Mouse (Mus musculus) adrenal gland, postnatal 10 days (tissue): ENCODE measurements around the gene Mllt10. TPM values are rescaled to one million over a fixed set of nuclear protein-coding genes. Genes with fewer than 3 reads are reported as not detected.
"Not testable (repeated sequence)": the region's sequence is repeated elsewhere in the genome, so short reads cannot be mapped to it uniquely, and the experiment has no call there.

Experiments
- DNase-seq: peaks from one replicate; pipeline ENCODE4 v3.0.0; 2021; ENCODE audit warnings: mixed read lengths
- total RNA-seq, 2 experiments: library from RNA; stranded (reverse); gene quantifications; 2 replicates each; pipeline ENCODE4 v1.2.3; 2021

The Mllt10 gene
- total RNA-seq, 2 experiments from 2014 or later, result 35.1 to 44.5 TPM

DNA sequence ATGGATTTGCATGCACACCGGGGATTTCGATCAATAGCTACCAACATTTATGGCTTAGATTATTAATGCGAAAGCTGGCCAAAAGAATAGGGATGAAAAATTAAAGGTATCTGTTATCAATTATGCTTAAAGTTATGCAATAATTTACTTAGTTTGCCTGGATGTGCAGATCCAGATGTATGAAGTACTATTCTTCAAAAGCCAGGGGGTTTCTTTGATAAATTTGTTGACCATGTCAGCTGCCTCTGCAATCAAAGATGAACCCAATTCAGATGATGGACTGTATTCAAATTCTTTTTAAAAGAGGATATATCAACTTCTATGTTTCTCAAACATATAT is 3.2 kb upstream of the Mllt10 start:
- DNase-seq, result no peak

GRCm38 (mm10) chr2:18052581-18052980 is 2.5 kb upstream of the Mllt10 start:
- DNase-seq, result no peak

- DNase-seq, result no peak
Observed at GRCm38 (mm10) chr2:18053243-18053950, 1.6 kb upstream of the Mllt10 start.

- DNase-seq, result peak; percentile 87
Observed at GRCm38 (mm10) chr2:18053951-18054530, 996 bp upstream of the Mllt10 start.

DNA sequence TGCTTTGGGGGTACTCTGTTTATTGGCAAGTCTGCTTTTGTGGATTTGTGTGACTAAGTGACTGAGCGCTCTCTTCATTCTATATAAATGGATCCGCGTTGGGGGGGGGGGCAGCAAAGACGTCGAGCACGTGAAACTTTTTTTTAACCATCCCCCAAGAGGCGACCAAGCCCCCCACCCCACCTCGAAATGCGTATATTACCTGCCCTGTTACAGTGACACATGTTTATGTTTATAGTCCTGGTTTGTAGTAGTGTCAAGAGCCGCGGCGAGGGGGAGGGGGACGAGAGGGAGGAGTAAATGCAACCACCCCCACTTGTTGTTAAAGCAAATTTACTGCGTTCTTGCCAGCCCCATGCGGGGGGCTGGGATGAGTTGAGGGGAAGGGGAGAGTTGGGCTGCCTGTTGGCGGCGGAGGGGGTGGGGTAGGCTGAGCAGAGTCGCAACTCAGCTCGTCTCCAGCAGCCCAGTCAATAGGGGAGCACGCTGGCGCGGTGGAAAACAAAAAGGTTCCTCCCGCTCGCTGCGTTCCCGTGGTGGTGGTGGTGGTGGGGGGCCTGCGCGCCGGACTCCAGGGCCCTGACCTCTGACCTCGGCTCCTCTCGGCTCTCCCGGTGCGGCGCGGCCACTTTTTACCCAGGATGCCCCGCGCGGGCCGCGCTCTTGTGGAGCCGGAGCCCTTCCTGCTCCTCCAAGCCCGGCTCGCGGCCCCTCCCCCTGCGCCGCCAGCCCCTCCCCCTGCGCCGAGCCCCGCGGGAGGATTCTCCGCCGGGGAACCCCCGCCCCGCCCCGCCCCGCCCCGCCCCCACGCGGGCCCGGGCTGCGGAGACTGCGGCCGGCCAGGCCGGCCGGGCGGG is 1.1 kb downstream of the Mllt10 start:
- peak; percentile 99 for DNase-seq

- DNase-seq, result peak; percentile 97
Observed at GRCm38 (mm10) chr2:18056786-18057255, 1.8 kb downstream of the Mllt10 start.

- peak; percentile 70 for DNase-seq
Observed at GRCm38 (mm10) chr2:18057336-18058145, 2.5 kb downstream of the Mllt10 start.

- DNase-seq, result no peak
Observed at GRCm38 (mm10) chr2:18058146-18058708, 3.2 kb downstream of the Mllt10 start.

DNA sequence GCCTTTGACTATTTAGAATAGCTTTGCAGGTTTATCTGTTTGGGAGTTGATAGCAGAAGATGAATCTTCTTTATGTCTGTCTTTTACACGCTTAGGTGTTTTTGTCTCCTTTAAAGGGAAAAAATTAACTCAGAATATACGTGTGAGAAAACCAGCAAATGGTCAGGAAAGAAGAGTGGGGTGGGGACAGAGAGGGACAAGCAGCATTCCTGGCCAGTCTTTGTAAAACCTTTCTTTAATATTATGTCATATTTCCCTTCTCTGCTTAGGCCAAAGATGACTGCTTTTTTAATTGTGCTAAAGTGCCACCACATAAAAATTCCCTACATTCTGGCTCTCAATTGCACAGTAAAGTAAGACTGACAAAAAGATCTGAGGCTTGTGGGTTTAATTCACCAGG is 4.0 kb downstream of the Mllt10 start:
- no peak for DNase-seq

DNA sequence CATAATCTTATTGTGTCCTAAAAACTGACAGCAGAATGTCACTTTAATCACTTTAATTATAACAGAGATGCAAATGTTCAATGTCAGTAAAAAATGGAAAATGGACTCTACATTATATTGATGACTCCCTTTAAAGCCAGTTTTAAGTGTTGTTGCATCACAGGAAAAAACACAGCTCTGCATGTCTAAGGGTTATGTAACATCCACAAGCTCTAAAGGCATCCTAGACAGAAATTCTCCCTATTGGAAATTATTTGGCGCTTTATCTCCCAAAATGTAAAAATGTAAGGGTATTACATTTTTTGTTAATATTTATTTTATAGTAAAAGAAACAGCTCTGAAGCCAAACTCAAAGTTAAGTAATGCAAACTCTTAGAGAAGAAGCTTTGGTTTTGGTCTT is 4.9 kb downstream of the Mllt10 start:
- DNase-seq, result no peak

DNA sequence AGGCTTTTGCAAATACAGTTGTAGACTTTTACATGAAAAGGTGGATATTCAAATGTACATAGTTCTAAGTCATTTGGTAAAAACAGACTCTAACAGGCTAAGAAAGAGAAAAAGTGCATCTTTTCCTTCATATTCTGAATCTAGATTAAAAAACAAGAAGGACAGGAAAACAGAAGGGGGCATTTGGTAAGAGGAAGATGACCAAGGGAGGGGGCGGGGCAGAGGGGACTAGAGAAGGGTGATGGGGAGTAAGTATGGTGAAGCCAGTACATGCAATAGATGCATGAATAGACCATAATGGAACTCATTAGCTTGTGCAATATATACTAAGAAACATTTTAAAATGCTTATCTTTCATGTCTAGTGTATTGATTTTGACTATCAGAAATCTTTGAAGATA is 5.4 kb downstream of the Mllt10 start:
- DNase-seq, result no peak

DNA sequence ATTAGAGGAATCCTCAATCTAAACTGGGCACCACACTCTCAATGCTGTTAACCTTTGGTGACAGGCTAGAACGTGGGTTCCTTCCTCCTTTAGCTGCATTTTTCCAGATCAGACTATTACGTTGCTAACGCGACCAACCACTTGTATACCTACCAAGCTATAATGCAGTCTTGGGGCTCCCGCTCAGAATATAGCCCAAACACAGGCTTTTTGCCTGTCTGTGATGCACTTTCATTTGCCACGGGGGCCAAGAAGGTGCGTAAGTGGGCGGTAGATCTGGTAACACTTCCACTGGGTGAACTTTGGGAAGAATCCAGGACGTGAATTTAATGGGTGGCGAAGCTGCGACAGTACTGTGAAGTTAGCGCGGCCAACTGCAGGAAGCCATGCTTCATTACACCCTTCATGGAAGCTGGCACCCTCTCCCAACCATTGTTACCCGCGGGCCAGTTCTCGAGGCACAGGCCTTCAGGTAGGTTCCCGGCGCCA is 8.8 kb downstream of the Mllt10 start:
- peak; percentile 70 for DNase-seq

DNA sequence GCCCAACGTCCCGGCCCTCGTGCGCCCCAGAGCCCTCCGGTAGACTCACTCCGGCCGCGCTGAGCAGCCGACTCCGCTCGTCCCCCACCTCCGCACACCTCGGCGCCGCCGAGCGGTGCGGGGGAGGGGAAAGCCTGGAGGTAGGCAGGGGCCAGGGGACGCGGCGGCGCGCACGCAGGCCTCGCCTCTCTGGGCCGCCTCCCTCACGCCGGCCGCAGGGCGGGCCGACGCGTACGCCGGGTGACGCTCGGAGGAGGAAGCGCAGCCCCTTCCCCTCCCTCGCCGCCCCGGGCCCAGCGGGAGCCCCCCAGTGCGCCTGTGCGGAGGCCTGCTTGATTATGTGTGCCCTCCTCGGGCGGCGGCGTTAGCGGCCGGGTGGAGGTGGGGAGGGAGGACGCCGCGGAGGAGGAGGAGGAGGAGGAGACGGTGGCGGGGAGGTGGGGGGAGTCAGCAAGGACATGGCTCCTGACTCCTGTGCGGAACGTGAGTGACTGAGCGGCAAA is 9.4 kb downstream of the Mllt10 start:
- peak; percentile 95 for DNase-seq

GRCm38 (mm10) chr2:18064941-18065707 is 10.1 kb downstream of the Mllt10 start:
- DNase-seq, result peak; percentile 90

DNA sequence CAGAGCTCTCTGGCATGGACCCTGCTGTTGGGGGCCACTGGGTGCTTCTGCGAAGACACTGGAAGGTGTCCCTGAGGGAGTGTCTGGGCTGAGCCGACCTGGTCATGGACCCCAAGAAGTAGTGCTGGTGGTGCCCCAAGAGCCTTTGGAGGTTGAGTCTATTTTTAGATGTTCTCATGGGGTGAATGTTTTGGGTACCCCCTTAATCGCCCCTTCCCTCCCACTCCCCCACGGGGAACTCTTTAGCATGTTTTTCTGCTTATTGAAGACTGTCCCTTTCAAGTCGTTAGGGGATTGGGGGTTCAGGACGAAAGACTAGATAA is 10.6 kb downstream of the Mllt10 start:
- DNase-seq, result no peak

- DNase-seq, result no peak
Observed at GRCm38 (mm10) chr2:18066436-18066835, 11.4 kb downstream of the Mllt10 start.

DNA sequence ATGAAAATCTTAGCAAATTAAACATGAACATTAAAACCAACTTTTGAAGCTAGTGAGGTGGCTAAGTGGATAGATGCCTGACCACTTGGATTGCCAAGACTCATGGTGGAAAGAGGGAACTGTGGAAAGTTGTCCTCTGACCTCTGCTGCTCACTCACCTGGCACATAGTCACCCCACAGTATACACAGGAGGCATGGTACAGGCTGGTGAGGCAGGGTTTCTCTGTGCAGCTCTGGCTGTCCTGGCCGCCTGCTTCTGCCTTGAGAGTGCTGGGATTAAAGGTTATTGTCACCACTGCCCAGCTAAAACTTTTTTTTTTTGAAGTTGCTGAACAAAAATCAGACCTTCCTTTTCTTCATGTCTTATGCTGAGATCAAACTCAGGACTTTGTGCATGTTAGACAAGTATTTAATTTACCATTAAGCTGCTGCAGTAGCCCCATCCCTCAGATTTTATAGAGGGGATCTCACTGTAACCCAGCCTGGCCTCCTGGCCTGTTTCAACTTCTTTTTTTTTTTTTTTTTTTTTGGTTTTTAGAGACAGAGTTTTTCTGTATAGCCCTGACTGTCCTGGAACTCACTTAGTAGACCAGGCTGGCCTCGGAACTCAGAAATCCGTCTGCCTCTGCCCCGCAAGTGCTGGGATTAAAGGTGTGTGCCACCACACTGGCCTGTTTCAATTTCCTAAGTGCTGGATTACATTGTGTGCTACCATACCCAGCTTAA is 13.2 kb downstream of the Mllt10 start:
- DNase-seq, result no peak

DNA sequence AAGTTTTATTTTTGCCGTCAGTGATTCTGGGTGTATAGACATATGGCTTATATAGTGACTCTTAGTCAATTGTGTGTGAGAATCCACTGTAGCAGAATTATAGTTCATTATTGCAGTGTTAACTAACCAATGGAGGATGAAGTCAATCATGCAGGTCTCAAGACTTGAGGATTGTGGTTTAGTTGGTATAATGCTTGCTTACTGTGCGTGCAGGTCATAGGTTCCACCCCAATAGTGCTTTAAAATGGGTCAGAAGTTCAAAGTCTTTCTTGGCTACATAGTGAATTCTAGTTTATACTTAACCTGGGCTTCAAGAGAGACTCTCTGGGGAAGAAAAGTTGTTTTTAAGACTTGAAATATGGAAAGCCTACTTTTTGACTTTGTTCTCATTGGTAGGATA is 16.9 kb downstream of the Mllt10 start:
- DNase-seq, result no peak

- DNase-seq, result no peak
Observed at GRCm38 (mm10) chr2:18080182-18080860, 25.3 kb downstream of the Mllt10 start.

DNA sequence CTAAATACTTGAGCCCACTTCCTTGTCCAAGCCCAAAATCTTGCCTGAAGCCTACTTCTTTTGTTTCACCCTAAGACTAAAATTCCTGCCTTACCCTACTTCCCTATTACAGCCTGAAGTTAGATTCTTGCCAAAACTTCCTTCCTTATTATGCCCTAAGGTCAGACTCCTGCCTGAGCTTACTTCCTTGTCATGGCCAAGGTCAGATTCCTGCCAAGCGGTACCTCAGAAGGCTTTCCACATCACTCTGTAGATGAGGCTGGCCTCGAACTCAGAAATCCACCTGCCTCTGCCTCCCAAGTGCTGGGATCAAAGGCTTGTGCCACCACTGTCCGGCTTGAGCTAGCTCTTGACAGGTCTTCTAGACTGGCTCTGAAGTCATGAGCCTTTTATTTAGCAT is 32.7 kb downstream of the Mllt10 start:
- DNase-seq, result not testable (repeated sequence)
